Mouse (Mus musculus) embryonic facial prominence, embryonic 14.5 days (tissue): Measurements from ENCODE around the gene Trip6. TPM values are rescaled to one million over a fixed set of nuclear protein-coding genes. Genes with fewer than 3 reads are reported as not detected.
"Not testable (repeated sequence)": the region's sequence is repeated elsewhere in the genome, so short reads cannot be mapped to it uniquely, and the experiment has no call there.

Experiments
- ATAC-seq: fragments of 200-750 bp; cut with Nextera tagmentation; 2 replicates; pipeline ENCODE4 v1.8.0; 2017; ENCODE audit warnings: low read depth, moderate number of reproducible peaks, moderate TSS enrichment
- DNase-seq: peaks from one replicate; pipeline ENCODE4 v3.0.0-alpha.2; 2015; ENCODE audit warnings: low spot score
- H3K27ac ChIP-seq: fragments of 300-500 bp; sonication (generic); replicated peaks from 2 replicates; pipeline ENCODE4 v1.5.1; 2014; ENCODE audit warnings: low read depth, mild to moderate bottlenecking, low read length, moderate library complexity
- H3K27me3 ChIP-seq: fragments of 300-500 bp; sonication (generic); replicated peaks from 2 replicates; pipeline ENCODE4 v1.6.1; 2014; ENCODE audit warnings: low read length; ENCODE audit not compliant: control insufficient read depth, insufficient read depth
- H3K36me3 ChIP-seq: fragments of 300-500 bp; sonication (generic); 2 replicates; pipeline ENCODE4 v1.6.1; 2014; ENCODE audit warnings: low read length, mixed read lengths; ENCODE audit not compliant: control insufficient read depth, insufficient read depth
- H3K4me1 ChIP-seq: fragments of 300-500 bp; sonication (generic); 2 replicates; pipeline ENCODE4 v1.6.1; 2014; ENCODE audit warnings: antibody characterized with exemption, low read length; ENCODE audit not compliant: control insufficient read depth, insufficient read depth
- H3K4me2 ChIP-seq: fragments of 300-500 bp; sonication (generic); 2 replicates; pipeline ENCODE4 v1.6.1; 2014; ENCODE audit warnings: low read depth, mild to moderate bottlenecking, low read length, moderate library complexity, mixed read lengths
- H3K4me3 ChIP-seq: fragments of 300-500 bp; sonication (generic); 2 replicates; pipeline ENCODE4 v1.5.1; 2014; ENCODE audit warnings: low read depth, mild to moderate bottlenecking, low read length
- H3K9ac ChIP-seq: fragments of 300-500 bp; sonication (generic); 2 replicates; pipeline ENCODE4 v1.6.1; 2014; ENCODE audit warnings: low read depth, mild to moderate bottlenecking, low read length, moderate library complexity, mixed read lengths
- H3K9me3 ChIP-seq: fragments of 300-500 bp; sonication (generic); 2 replicates; pipeline ENCODE4 v1.6.1; 2016; ENCODE audit warnings: low read length; ENCODE audit not compliant: control insufficient read depth
- WGBS: fragments of 180-500 bp; shearing (Covaris S2); extraction: QIAGEN DNeasy Blood & Tissue Kit; methylation state at CpG from one replicate; pipeline ENCODE4 v1.1.7; 2014; 5-methylcytosine and 5-hydroxymethylcytosine counted together
- polyA plus RNA-seq: library from polyadenylated mRNA; unstranded; fragments of >200 nt; fragmentation: Nextera tagmentation; extraction: Ambion mirVana; gene quantifications from 2 replicates; pipeline ENCODE4 v1.2.1, GENCODE M21; 2014

The Trip6 gene
- polyA plus RNA-seq, 1 experiment from 2014 or later: 72.3 TPM

DNA sequence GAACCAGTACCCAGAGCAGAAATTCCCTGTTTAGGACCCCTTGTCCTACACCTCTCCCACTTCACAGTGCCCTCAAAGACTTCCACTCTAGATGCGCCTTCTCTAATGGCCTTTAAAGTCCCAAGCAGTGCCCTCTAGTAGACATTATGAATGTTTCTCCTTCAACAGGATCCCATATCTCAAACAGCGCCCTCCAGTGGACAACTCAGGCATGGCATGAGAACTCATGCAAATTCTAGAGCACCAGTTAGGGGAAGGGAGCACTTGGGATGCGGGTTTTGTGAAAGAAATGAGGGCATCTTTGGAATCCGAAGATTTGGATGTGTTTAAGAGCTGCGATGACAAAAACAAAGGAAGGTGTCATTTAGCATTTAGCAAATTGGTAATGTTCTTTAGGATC is 29.2 kb downstream of the Trip6 start:
- no peak for DNase-seq

DNA sequence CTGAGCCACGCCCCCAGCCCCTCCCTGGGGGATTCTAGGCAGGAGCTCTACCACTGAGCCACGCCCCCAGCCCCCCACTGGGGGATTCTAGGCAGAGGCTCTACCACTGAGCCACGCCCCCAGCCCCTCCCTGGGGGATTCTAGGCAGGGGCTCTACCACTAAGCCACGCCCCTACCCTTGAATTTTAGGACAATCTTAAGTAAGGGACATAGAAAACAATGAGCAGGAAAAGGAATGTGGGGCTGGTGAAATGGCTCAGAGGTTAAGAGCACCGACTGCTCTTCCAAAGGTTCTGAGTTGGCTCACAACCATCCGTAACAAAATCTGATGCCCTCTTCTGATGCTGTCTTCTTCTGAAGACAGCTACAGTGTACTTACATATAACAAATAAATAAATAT is 29.8 kb downstream of the Trip6 start:
- not testable (repeated sequence) for H3K36me3 ChIP-seq, DNase-seq, H3K27ac ChIP-seq, H3K4me3 ChIP-seq, H3K9me3 ChIP-seq, H3K4me2 ChIP-seq, H3K9ac ChIP-seq, ATAC-seq
- peaks cover 23% of the 10 kb centered on the region for H3K27me3 ChIP-seq
- WGBS: 81% methylated on average over 6 of the region's 6 CpGs
- H3K4me1 ChIP-seq: peaks cover 19% of the 10 kb centered on the region

More for the DNA sequence above, 29.2 kb downstream of the Trip6 start:
- no peaks in the 10 kb centered on the region; the same call in 1 of the 2 replicates for H3K9me3 ChIP-seq
- 64% methylated on average over 5 of the region's 5 CpGs for WGBS
- peaks cover 30% of the 10 kb centered on the region for H3K27me3 ChIP-seq
- H3K27ac ChIP-seq: no peak overlapping the region
- H3K4me1 ChIP-seq: peaks cover 19% of the 10 kb centered on the region
- H3K9ac ChIP-seq: no peak overlapping the region
- H3K36me3 ChIP-seq: no peaks in the 10 kb centered on the region
- no peak for ATAC-seq
- no peak overlapping the region for H3K4me3 ChIP-seq
- no peak overlapping the region for H3K4me2 ChIP-seq

DNA sequence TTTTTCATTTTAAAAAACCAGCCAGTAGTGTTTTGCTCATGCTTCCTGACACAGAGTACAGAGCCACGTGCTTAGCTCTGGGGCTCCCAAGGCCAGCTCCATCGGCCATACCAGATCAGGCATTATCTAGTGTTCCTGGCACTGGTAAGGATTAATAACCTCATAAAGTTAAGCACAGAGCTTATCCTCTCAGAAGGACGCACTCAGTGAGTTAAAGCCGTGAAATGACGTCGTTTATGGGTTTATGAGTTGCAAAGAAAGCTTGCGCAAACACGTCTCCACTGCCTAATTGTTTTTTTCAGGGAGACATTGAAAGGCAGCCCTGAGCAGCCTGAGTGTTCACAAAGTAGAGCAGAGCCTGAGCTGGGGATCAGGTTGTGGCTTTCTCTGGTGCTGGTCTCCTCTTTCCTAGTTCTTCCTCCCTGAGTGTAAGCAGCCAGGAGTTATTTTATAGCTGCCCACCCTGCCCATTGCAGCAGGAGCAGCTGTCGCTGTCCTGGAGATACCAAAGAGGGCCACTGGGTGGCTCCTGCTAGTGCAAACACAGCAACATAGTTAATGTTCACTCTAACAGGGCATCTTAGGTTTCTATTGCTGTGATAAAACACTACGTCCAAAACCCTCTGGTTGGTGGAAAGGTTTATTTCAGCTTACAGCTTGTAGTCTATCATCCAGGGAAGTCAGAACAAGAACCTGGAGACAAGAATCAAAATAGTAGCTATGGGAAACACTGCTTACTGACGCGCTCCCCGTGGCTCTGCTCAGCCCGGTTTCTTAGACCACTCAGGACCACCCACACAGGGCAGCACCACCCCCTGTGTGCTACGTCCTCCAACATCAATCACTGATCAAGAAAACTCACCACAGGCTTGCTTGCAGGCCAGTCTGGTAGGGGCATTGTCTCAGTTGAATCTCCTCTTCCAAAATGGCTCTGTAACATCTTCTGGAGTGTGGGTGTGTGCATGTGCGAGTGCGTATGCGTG is 36.6 kb downstream of the Trip6 start:
- peak; percentile 47 for DNase-seq
- Histone ChIP-seq H3K4me2 (no peak overlapping the region), H3K9ac (no peak overlapping the region), H3K9me3 (peaks cover 10% of the 10 kb centered on the region; the same call in 1 of the 2 replicates), H3K4me1 (no peaks in the 10 kb centered on the region), H3K36me3 (no peaks in the 10 kb centered on the region), H3K4me3 (no peak overlapping the region), H3K27me3 (no peaks in the 10 kb centered on the region), H3K27ac (no peak overlapping the region)
- ATAC-seq: peak; percentile 74
- 57% methylated on average over 18 of the region's 18 CpGs for WGBS

DNA sequence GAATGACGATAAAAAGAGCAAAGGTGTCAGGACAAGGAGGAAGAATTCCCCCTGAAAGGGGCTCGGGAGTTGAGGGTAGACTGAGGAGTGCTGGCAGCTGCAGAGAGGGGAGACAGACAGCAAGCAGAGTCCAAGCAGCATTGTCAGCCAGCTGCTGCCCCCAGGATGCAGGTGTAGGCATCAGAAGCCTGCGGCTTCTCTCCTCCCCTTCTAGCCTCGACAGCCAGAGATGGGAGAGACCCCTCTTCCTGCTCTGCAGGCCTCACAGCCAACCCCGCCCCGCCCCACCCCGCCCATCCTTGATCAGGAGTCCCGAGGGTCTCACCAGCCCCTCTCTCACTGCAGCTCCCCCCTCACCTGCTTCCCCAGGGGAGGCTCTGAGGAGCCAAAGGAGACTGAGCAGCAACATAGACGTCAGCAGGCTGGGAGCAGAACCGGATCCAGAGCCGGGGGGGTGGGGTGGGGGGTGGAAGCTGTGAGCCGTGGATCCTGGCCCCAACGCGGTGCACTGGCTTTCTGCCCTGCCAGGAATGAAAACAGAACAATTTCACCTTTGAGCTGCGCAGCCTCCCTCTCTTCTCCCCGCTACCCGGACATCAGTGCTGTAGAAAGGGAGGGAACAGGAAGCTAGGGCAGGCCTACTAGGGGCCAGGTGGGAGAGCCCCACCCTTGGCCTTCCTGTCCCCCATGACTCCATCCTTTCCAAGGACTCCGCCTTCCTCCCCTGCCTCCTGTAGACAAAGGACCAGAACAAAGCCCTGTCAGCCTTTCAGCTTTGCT is 45.9 kb downstream of the Trip6 start:
- H3K27ac ChIP-seq: no peak overlapping the region
- ATAC-seq (peak; percentile 44; the same call in 1 of the 2 replicates), DNase-seq (no peak)
- H3K36me3 ChIP-seq: no peaks in the 10 kb centered on the region
- H3K27me3 ChIP-seq: no peaks in the 10 kb centered on the region
- H3K4me2 ChIP-seq: peak overlapping the region; percentile 34
- 12% methylated on average over 11 of the region's 18 CpGs for whole genome bisulfite sequencing
- H3K9ac ChIP-seq: peak overlapping the region; percentile 45; the same call in 1 of the 2 replicates
- no peaks in the 10 kb centered on the region for H3K4me1 ChIP-seq
- H3K4me3 ChIP-seq: no peak overlapping the region
- H3K9me3 ChIP-seq: peaks cover 5% of the 10 kb centered on the region; the same call in 1 of the 2 replicates

DNA sequence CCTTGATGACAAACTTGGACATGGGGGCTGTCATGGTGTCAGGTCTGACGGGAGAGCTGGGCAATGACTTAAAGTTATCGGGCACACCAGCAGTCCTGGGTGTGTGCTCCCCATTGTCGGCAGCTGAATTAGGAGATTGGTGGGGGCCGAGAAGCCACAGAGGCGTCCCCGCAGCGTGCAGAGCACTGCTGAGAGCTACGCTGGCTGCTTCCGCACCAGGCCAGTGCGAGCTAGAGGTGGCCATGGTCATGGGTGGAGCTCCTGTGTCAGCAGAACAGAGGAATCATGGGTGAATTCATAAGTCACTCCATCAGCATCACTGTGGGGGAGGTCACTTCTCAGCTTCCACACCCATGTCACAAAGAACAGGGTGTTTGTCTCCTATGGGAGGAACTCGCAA is 49.4 kb downstream of the Trip6 start:
- no peak for ATAC-seq
- no peaks in the 10 kb centered on the region for H3K4me1 ChIP-seq
- no peaks in the 10 kb centered on the region for H3K9me3 ChIP-seq
- DNase-seq: no peak
- 84% methylated on average over 11 of the region's 11 CpGs for WGBS
- H3K4me3 ChIP-seq: no peak overlapping the region
- H3K27ac ChIP-seq: no peak overlapping the region
- H3K9ac ChIP-seq: no peak overlapping the region
- H3K36me3 ChIP-seq: no peaks in the 10 kb centered on the region
- H3K4me2 ChIP-seq: no peak overlapping the region
- no peaks in the 10 kb centered on the region for H3K27me3 ChIP-seq

DNA sequence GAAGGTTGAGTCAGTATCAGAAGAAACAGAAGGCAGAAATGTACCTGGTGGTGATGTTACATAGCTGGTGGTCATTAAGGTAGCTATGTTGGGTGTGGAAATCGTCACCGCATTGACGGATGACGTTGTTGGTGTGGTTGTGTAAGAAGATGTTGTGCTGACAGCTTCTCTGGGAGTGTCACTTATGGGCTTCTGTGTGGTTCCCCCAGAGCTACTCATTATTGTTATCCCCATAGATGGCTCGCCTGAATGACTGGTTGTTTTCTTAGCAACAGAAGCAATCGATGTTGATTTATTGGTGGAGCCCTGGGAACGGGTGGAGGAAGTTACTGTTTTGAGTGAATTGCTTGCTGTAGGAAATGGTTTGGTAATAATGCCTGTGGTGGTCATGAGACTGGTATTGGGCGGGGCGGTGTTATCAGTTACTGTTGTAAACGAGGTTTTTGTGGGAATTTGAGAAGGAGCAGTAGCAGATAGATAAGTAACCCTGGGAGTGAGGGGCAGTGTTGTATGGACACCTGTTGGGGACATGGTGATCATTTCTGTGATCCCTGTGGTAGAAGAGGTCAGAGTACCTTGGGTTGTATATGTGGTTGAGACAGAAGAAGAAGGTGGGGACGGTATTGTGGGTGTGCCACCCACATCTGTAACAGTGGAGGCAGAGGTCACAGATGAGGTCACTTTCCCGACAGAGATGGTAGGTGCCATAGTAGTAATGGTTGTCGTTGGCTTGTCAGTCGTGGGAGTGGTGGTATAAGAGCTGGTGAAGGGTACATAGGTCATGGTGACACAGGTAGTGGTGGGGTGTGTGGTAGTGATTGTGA is 50.1 kb downstream of the Trip6 start:
- Histone ChIP-seq H3K4me1 (no peaks in the 10 kb centered on the region), H3K9ac (no peak overlapping the region), H3K4me3 (no peak overlapping the region), H3K36me3 (no peaks in the 10 kb centered on the region), H3K4me2 (no peak overlapping the region), H3K27ac (no peak overlapping the region), H3K27me3 (no peaks in the 10 kb centered on the region), H3K9me3 (no peaks in the 10 kb centered on the region)
- DNase-seq: no peak
- 83% methylated on average over 14 of the region's 14 CpGs for WGBS
- ATAC-seq: no peak
